Mouse (Mus musculus) CH12.LX (cell line): ENCODE results near the gene Foxp1.

Source experiments
- CTCF ChIP-seq, 2 experiments: IDR thresholded peaks in 1 of 2; conservative IDR thresholded peaks in 1 of 2; 2 replicates each; pipeline ENCODE4 v1.5.1; 2011 to 2012; ENCODE audit warnings: low read depth in 2 of 2, low read length in 2 of 2, improper control_type of control experiment in 1 of 2, inconsistent platforms in 1 of 2, mild to moderate bottlenecking in 1 of 2, moderate library complexity in 1 of 2
- E2F4 ChIP-seq: IDR thresholded peaks from 2 replicates; pipeline ENCODE4 v1.6.1; 2011; ENCODE audit warnings: low read depth, low read length, improper control_type of control experiment; ENCODE audit not compliant: insufficient replicate concordance
- GABPA ChIP-seq: IDR thresholded peaks from 2 replicates; pipeline ENCODE4 v1.6.1; 2012; ENCODE audit warnings: low read depth, low read length, improper control_type of control experiment, inconsistent platforms; ENCODE audit not compliant: insufficient replicate concordance
- HCFC1 ChIP-seq: IDR thresholded peaks from 2 replicates; pipeline ENCODE4 v1.6.1; 2012; ENCODE audit warnings: low read depth, mild to moderate bottlenecking, inconsistent platforms, low read length, improper control_type of control experiment
- MAFK ChIP-seq: IDR thresholded peaks from 2 replicates; pipeline ENCODE4 v1.6.1; 2011; ENCODE audit warnings: low read length, improper control_type of control experiment; ENCODE audit not compliant: insufficient replicate concordance
- MXI1 ChIP-seq: IDR thresholded peaks from 2 replicates; pipeline ENCODE4 v1.6.1; 2011; ENCODE audit warnings: mild to moderate bottlenecking, low read depth, low read length, improper control_type of control experiment
- MYC ChIP-seq: IDR thresholded peaks from 2 replicates; pipeline ENCODE4 v1.6.1; 2011; ENCODE audit warnings: low read depth, mild to moderate bottlenecking, improper control_type of control experiment, low read length
- NRF1 ChIP-seq: IDR thresholded peaks from 2 replicates; pipeline ENCODE4 v1.6.1; 2014; ENCODE audit warnings: low read depth, mild to moderate bottlenecking, inconsistent platforms, low read length, improper control_type of control experiment, moderate library complexity
- POLR2A ChIP-seq: IDR thresholded peaks from 2 replicates; pipeline ENCODE4 v1.6.1; 2011; ENCODE audit warnings: low read depth, mild to moderate bottlenecking, improper control_type of control experiment, low read length
- TCF12 ChIP-seq: IDR thresholded peaks from 2 replicates; pipeline ENCODE4 v1.6.1; 2014; ENCODE audit warnings: low read depth, mild to moderate bottlenecking, inconsistent platforms, low read length, improper control_type of control experiment

GRCm38 (mm10) chr6:99117411-99117810 lies 405.1 kb downstream of the Foxp1 start:
- no peak for TF ChIP-seq MXI1
- no peak for TF ChIP-seq MYC
- TF ChIP-seq E2F4: no peak
- TF ChIP-seq MAFK: no peak
- no peak for TF ChIP-seq POLR2A
- no peak for TF ChIP-seq CTCF (conservative IDR thresholded peaks at IDR 0.05 in 1 of 2, IDR thresholded peaks at IDR 0.05 in 1 of 2; ENCODE audit: low read depth in 2 of 2, low read length in 2 of 2)
- no peak for TF ChIP-seq NRF1
- no peak for TF ChIP-seq HCFC1
- TF ChIP-seq TCF12: no peak
- TF ChIP-seq GABPA: no peak
